Mouse (Mus musculus): ENCODE data around the gene Kif22. TPM values are rescaled to one million over a fixed set of nuclear protein-coding genes. Genes with fewer than 3 reads are reported as not detected.

The Kif22 gene
- total and polyA plus RNA-seq, 3 experiments, result 0.39 to 0.84 (median 0.65) TPM

DNA sequence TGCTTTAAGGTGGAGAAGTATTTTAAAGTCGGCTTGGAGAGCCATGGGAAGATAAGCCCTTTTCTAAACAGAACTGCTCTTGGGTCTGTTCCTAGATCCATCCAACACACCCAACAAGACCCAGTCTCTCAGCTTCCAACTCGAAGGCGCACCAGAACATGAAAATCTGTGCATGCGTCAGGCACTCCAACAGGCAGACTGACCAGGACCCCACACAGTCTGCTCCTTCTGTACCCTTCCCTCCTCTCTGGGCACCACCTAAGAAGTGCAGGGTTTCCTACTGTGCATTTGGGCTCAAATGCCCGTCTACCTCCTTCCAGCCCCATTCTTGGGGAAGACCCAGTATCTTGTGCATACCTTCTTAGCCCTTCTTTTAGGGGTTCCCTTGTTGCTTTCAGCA is 21.8 kb downstream of the Kif22 start:
- 42% methylated on average over 5 of the region's 5 CpGs for WGBS
- peak overlapping the region; percentile 79 for H3K9ac ChIP-seq (ENCODE audit: low read depth, low read length)
- peaks cover 12% of the 10 kb centered on the region for H3K4me1 ChIP-seq (ENCODE audit: control insufficient read depth, insufficient read depth, low read length)
- no peaks in the 10 kb centered on the region for H3K27me3 ChIP-seq (ENCODE audit: control insufficient read depth, insufficient read depth, low read length)
- peak in 1 of 2 experiments; percentile 8 for DNase-seq
- H3K4me3 ChIP-seq, result peak overlapping the region; percentile 46
- intact Hi-C loops (cut with DNase I), result no loop called here
- H3K27ac ChIP-seq, result peak overlapping the region; percentile 36
- TF ChIP-seq CTCF (IDR thresholded peaks at IDR 0.05) (no peak), POLR2A (IDR thresholded peaks at IDR 0.05; ENCODE audit: insufficient read depth, low read depth, low read length) (no peak), EP300 (IDR thresholded peaks at IDR 0.05; ENCODE audit: insufficient read depth, low read depth, low read length) (no peak)
- peaks cover 6% of the 10 kb centered on the region for H3K36me3 ChIP-seq (ENCODE audit: control insufficient read depth, insufficient read depth, low read length)
- H3K79me2 ChIP-seq (replicated peaks; ENCODE audit: control insufficient read depth, insufficient read depth, low read length), result no peaks in the 10 kb centered on the region

DNA sequence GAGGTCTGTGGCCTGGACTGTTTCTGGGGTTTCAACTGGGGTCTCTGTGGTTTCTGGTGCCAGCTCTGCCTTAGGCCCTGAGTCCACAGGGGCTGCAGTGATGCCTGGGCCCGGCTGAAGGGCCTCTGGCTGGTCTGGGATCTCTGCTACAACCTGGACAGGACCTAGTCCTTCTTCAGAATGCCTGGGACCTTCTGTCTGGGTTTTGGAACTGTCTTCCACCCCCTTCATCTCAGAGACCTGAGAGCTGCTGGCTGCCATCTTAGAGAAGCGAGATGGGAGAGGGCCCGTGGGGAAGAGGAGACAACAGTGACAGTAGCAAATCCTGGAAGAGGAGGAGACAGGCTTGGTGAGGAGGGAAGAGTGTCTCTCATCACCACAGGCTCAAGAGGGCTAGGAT is 22.2 kb downstream of the Kif22 start:
- no peak for DNase-seq
- WGBS, result 73% methylated on average over 3 of the region's 3 CpGs
- Histone ChIP-seq H3K27ac (peak overlapping the region; percentile 36; the same call in 1 of the 2 replicates), H3K79me2 (replicated peaks; ENCODE audit: control insufficient read depth, insufficient read depth, low read length) (no peaks in the 10 kb centered on the region; the same call in 1 of the 2 replicates), H3K4me3 (no peak overlapping the region), H3K36me3 (ENCODE audit: control insufficient read depth, insufficient read depth, low read length) (peaks cover 6% of the 10 kb centered on the region), H3K4me1 (ENCODE audit: control insufficient read depth, insufficient read depth, low read length) (peaks cover 13% of the 10 kb centered on the region), H3K27me3 (ENCODE audit: control insufficient read depth, insufficient read depth, low read length) (no peaks in the 10 kb centered on the region), H3K9ac (ENCODE audit: low read depth, low read length) (no peak overlapping the region)
- TF ChIP-seq POLR2A (IDR thresholded peaks at IDR 0.05; ENCODE audit: insufficient read depth, low read depth, low read length) (no peak), EP300 (IDR thresholded peaks at IDR 0.05; ENCODE audit: insufficient read depth, low read depth, low read length) (no peak), CTCF (IDR thresholded peaks at IDR 0.05) (no peak)
- intact Hi-C loops (cut with DNase I), result no loop called here

DNA sequence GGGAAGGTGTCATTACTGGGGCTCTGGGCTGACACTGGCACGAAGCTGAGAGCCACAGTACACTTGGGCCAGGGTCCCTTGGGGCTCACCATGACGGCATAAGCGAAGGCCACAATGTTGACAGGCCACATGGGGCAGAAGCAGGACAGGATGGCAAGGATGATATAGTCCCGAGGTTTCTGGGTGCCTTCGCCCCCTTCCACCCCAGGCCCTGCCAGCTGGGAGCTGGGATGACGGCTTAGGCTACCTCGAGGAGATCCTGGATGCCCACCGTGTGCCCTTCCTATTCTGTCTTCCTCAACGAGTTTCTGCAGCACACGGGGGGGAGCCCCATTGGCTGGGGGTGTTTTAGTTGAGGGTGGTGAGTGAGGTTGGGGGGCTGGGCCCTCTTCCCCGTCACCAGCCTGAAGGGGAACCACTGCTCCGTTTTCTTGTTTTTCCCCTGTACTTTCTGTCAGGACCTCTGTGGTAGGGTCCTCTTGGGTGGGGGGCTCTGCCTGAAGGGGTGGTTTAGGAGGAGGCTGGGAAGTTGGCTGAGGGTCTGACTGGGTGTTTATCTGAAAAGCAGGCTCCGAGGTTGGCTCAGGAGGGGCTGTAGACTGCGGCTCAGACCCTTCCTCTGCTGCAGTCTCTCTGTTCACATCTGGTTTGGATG is 22.8 kb downstream of the Kif22 start:
- intact Hi-C loops (cut with DNase I), result loop anchor here (10.0 kb wide), 1 partner anchor 175 kb away; the partner anchor contains the start of gene Cd2bp2
- no peak for DNase-seq
- Histone ChIP-seq H3K79me2 (replicated peaks; ENCODE audit: control insufficient read depth, insufficient read depth, low read length) (no peaks in the 10 kb centered on the region; the same call in 1 of the 2 replicates), H3K4me3 (no peak overlapping the region), H3K27ac (no peak overlapping the region; the same call in 1 of the 2 replicates), H3K9ac (ENCODE audit: low read depth, low read length) (no peak overlapping the region), H3K27me3 (ENCODE audit: control insufficient read depth, insufficient read depth, low read length) (no peaks in the 10 kb centered on the region), H3K36me3 (ENCODE audit: control insufficient read depth, insufficient read depth, low read length) (peaks cover 5% of the 10 kb centered on the region), H3K4me1 (ENCODE audit: control insufficient read depth, insufficient read depth, low read length) (peaks cover 11% of the 10 kb centered on the region)
- TF ChIP-seq EP300 (IDR thresholded peaks at IDR 0.05; ENCODE audit: insufficient read depth, low read depth, low read length) (no peak), POLR2A (IDR thresholded peaks at IDR 0.05; ENCODE audit: insufficient read depth, low read depth, low read length) (no peak), CTCF (IDR thresholded peaks at IDR 0.05) (no peak)
- WGBS, result 75% methylated on average over 14 of the region's 14 CpGs

DNA sequence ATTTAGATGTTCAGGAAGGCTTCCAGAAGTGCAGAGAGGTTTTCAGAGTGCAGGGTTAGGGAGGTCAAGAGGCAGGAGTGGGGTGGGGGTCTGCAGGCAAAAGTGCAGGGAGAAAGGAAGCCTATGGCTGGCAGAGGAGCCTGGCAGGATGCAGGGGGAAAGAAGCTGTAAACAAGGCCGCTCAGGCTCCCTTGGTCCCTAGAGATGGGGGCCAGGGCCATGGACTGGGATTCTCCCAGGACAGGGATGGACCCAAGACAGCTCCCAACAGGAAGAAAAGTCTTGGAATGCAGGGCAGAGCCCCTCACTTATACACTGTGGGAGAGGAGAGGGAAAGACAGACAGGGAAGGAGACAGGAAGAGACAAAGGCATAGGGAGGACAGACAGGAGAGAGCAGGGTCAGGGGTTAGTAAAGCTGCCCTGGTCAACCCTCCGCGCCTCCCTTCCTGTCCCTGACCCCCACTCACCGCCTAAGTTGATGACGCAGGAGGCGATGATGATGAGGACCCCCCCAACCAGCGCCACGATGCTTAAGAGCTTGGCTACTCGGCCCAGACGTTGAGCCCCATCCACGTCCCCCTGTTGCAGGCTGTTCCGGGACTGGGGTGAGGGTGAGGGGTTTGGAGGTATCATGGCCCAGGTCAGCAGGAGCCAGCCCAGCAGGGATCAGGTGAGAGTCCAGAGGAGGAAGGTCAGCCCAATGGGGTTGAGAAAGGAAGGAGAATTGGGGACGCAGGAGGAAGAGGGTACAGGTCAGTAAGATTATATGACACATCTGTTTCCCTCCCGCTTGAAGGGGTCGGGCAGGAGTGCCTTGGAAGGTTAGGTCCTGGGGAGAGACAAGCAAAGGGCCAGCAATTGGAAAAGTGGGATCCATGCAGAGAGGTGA is 23.6 kb downstream of the Kif22 start:
- peak in 1 of 2 experiments; percentile 10 for DNase-seq
- Histone ChIP-seq H3K79me2 (replicated peaks; ENCODE audit: control insufficient read depth, insufficient read depth, low read length) (peaks cover 2% of the 10 kb centered on the region; the same call in 1 of the 2 replicates), H3K4me1 (ENCODE audit: control insufficient read depth, insufficient read depth, low read length) (peaks cover 11% of the 10 kb centered on the region), H3K9ac (ENCODE audit: low read depth, low read length) (no peak overlapping the region), H3K27me3 (ENCODE audit: control insufficient read depth, insufficient read depth, low read length) (no peaks in the 10 kb centered on the region), H3K36me3 (ENCODE audit: control insufficient read depth, insufficient read depth, low read length) (peaks cover 5% of the 10 kb centered on the region), H3K27ac (peak overlapping the region; percentile 15), H3K4me3 (no peak overlapping the region)
- intact Hi-C loops (cut with DNase I), result loop anchor here (10.0 kb wide), 1 partner anchor 176 kb away; the partner anchor contains the start of gene Cd2bp2
- 57% methylated on average over 15 of the region's 15 CpGs for WGBS
- no peak for TF ChIP-seq CTCF (IDR thresholded peaks at IDR 0.05)

DNA sequence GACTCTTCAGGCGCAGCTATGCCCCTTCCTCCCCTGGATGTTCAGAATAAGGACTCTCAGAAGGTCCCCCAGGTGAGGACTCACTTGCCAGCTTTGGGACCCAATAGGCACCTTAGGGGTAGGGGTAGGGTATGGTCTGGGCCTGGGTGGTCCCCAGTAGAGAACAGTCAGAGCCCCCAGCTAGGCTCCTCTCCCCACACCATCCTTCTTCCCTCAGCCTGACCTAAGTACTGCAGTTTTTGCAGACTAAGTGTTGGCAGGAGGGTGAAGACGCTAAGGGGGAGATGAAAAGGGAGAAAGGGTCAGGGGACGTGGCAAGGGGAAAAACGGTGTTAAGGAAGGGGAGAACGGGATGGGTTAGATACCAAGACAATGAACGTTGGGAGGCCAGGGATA is 24.3 kb downstream of the Kif22 start:
- 52% methylated on average over 6 of the region's 6 CpGs for WGBS
- TF ChIP-seq POLR2A (IDR thresholded peaks at IDR 0.05; ENCODE audit: insufficient read depth, low read depth, low read length) (no peak), EP300 (IDR thresholded peaks at IDR 0.05; ENCODE audit: insufficient read depth, low read depth, low read length) (no peak), CTCF (IDR thresholded peaks at IDR 0.05) (no peak)
- DNase-seq, result peak in 1 of 2 experiments; percentile 8
- H3K9ac ChIP-seq (ENCODE audit: low read depth, low read length), result 0 out of 2 replicates have a peak overlapping the region, but pooled peaks have one; percentile 12
- peaks cover 2% of the 10 kb centered on the region; the same call in 1 of the 2 replicates for H3K79me2 ChIP-seq (replicated peaks; ENCODE audit: control insufficient read depth, insufficient read depth, low read length)
- intact Hi-C loops (cut with DNase I), result loop anchor here (1.0 to 10.0 kb wide), 4 partner anchors 7 to 177 kb away; partner anchors contain the start of genes Cd2bp2 and Cdiptos
- H3K36me3 ChIP-seq (ENCODE audit: control insufficient read depth, insufficient read depth, low read length), result peaks cover 5% of the 10 kb centered on the region
- H3K4me1 ChIP-seq (ENCODE audit: control insufficient read depth, insufficient read depth, low read length), result peaks cover 15% of the 10 kb centered on the region
- no peak overlapping the region for H3K4me3 ChIP-seq
- no peaks in the 10 kb centered on the region for H3K27me3 ChIP-seq (ENCODE audit: control insufficient read depth, insufficient read depth, low read length)
- H3K27ac ChIP-seq, result peak overlapping the region; percentile 93

Data from heart, adult 2 months (tissue).